Mouse (Mus musculus) myocyte (in vitro differentiated cells): ENCODE measurements around the gene Usp29. TPM values are rescaled to one million over a fixed set of nuclear protein-coding genes. Genes with fewer than 3 reads are reported as not detected.

Experiments used
- H3K27me3 ChIP-seq: one replicate; pipeline ENCODE4 v1.6.1; 2011; ENCODE audit not compliant: control insufficient read depth, insufficient read depth, insufficient read length
- H3K36me3 ChIP-seq: one replicate; pipeline ENCODE4 v1.6.1; 2011; ENCODE audit not compliant: control insufficient read depth, insufficient read depth
- H3K4me2 ChIP-seq: one replicate; pipeline ENCODE4 v1.6.1; 2011; ENCODE audit warnings: low read depth, control low read depth
- H3K4me3 ChIP-seq: one replicate; pipeline ENCODE4 v1.5.1; 2011; ENCODE audit warnings: mild to moderate bottlenecking, control low read depth, moderate library complexity
- H3K79me2 ChIP-seq: one replicate; pipeline ENCODE4 v1.6.1; 2011; ENCODE audit not compliant: control insufficient read depth, insufficient read depth
- H3ac ChIP-seq: one replicate; pipeline ENCODE4 v1.6.1; 2011; ENCODE audit not compliant: control insufficient read depth, insufficient read length
- CEBPB ChIP-seq: IDR thresholded peaks from 2 replicates; pipeline ENCODE4 v1.6.1; 2011; ENCODE audit warnings: mild to moderate bottlenecking, moderate library complexity; ENCODE audit not compliant: poor library complexity, insufficient read depth, severe bottlenecking
- E2F4 ChIP-seq: IDR thresholded peaks from one replicate; pipeline ENCODE4 v1.6.1; 2011; ENCODE audit warnings: mild to moderate bottlenecking, control low read depth, moderate library complexity; ENCODE audit not compliant: insufficient read depth
- MAX ChIP-seq: IDR thresholded peaks from one replicate; pipeline ENCODE4 v1.6.1; 2011; ENCODE audit warnings: low read depth, mild to moderate bottlenecking, control low read depth
- MYOD1 ChIP-seq, 3 experiments: IDR thresholded peaks; one replicate each; pipeline ENCODE4 v1.6.1; 2011; ENCODE audit warnings: control low read depth in 2 of 3, low read depth in 2 of 3, mild to moderate bottlenecking in 2 of 3, moderate library complexity in 1 of 3; ENCODE audit not compliant: insufficient read length in 2 of 3, control insufficient read depth in 1 of 3
- MYOG ChIP-seq, 3 experiments: IDR thresholded peaks; one replicate each; pipeline ENCODE4 v1.6.1; 2011; ENCODE audit warnings: control low read depth in 2 of 3, low read depth in 2 of 3, mild to moderate bottlenecking in 2 of 3; ENCODE audit not compliant: insufficient read length in 2 of 3, control insufficient read depth in 1 of 3, insufficient read depth in 1 of 3
- POLR2A ChIP-seq: IDR thresholded peaks from one replicate; pipeline ENCODE4 v1.6.1; 2011; ENCODE audit warnings: low read depth, mild to moderate bottlenecking, control low read depth, moderate library complexity; ENCODE audit not compliant: insufficient read length
- POLR2AphosphoS2 ChIP-seq: IDR thresholded peaks from one replicate; pipeline ENCODE4 v1.6.1; 2011; ENCODE audit warnings: low read depth, control low read depth; ENCODE audit not compliant: insufficient read length
- REST ChIP-seq: IDR thresholded peaks from one replicate; pipeline ENCODE4 v1.6.1; 2011; ENCODE audit warnings: mild to moderate bottlenecking, control low read depth, moderate library complexity; ENCODE audit not compliant: insufficient read depth, insufficient read length
- SRF ChIP-seq: IDR thresholded peaks from one replicate; pipeline ENCODE4 v1.6.1; 2011; ENCODE audit warnings: low read depth; ENCODE audit not compliant: control insufficient read depth, insufficient read length
- TCF12 ChIP-seq: IDR thresholded peaks from one replicate; pipeline ENCODE4 v1.6.1; 2011; ENCODE audit warnings: mild to moderate bottlenecking, control low read depth; ENCODE audit not compliant: poor library complexity, insufficient read depth, severe bottlenecking
- TCF3 ChIP-seq: IDR thresholded peaks from one replicate; pipeline ENCODE4 v1.6.1; 2011; ENCODE audit warnings: low read depth, control low read depth; ENCODE audit not compliant: insufficient read length
- USF1 ChIP-seq: IDR thresholded peaks from one replicate; pipeline ENCODE4 v1.6.1; 2011; ENCODE audit warnings: low read depth, mild to moderate bottlenecking, control low read depth, moderate library complexity
- polyA plus RNA-seq: library from polyadenylated mRNA; unstranded; fragments of >200 nt; fragmentation: generic; extraction: Trizol; gene quantifications from one replicate; pipeline ENCODE4 v1.2.1, GENCODE M21; 2012; ENCODE audit warnings: missing spikeins

Usp29 gene
- polyA plus RNA-seq, 1 experiment: 1.1 TPM

DNA sequence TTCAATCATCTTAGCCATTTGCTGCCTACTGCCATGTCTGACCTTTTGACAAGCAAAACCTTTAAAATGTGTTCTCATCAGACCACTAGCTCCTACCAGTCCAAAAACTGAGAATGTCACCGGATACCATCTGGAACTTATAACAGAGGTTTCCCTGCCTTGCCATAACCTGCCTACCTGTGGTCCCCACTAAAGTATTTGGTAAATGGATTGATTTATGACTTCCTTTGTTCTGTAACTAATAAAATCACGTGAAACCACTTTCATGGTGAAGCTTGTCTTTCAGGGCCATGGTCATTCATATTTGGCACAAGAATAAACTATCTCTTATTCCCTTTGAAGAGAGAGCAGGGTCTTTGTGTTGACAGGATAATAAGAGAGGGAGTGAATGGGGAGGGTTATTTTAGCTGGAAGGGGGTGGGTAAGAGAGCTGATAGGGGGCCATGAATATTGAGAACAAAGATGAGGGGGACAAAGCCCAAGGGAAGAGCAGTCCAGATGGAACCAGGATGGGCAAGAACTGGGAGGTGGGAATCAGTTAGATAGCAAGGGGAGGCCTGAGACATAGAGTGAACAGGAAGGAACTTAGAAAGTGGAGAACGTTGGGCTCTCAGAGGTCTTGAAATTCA lies 107.0 kb downstream of the Usp29 start:
- Histone ChIP-seq H3K36me3 (no peaks in the 10 kb centered on the region), H3K4me2 (no peak overlapping the region)

DNA sequence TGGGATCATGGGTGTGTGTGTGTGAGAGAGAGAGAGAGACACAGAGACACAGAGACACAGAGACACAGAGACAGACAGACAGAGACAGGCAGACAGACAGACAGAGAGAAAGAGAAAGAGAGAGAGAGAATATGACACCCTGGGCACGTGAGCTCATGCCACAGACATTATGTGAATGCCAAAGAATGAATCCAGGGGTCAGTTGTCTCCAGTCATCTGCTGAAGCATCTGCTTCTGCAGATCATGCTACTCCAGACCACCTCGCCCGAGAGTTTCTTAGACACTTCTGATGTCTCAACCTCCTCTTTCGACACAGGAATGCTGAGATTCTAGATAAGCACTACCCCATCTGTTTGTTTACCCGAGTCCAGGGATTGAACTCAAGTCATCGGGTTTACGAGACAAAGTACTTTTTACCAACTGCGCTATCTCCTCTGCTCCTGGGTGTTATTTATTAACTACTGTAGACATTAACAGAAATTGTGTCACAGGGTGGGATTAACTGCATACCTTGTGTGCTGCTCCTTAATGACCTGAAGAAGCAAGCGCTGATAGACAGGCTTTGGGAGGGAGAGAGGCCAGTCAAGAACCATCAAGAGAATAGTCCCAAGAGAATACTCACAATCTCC lies 107.7 kb downstream of the Usp29 start:
- Histone ChIP-seq H3K4me3 (no peak overlapping the region), H3K27me3 (no peaks in the 10 kb centered on the region), H3K4me2 (no peak overlapping the region), H3ac (no peak overlapping the region), H3K79me2 (no peaks in the 10 kb centered on the region), H3K36me3 (no peaks in the 10 kb centered on the region)
- no peak for TF ChIP-seq POLR2A
- TF ChIP-seq CEBPB: no peak
- TF ChIP-seq MYOD1 (IDR thresholded peaks at IDR 0.05; ENCODE audit: control insufficient read depth in 1 of 3, insufficient read length in 2 of 3, low read depth in 2 of 3): peak in 2 of 3 experiments; percentile 71 to 85
- peak; percentile 49 for TF ChIP-seq USF1
- no peak for TF ChIP-seq MAX
- no peak for TF ChIP-seq REST
- TF ChIP-seq SRF: no peak
- peak in 1 of 3 experiments; percentile 67 for TF ChIP-seq MYOG (IDR thresholded peaks at IDR 0.05; ENCODE audit: control insufficient read depth in 1 of 3, insufficient read depth in 1 of 3, insufficient read length in 2 of 3, low read depth in 2 of 3)
- no peak for TF ChIP-seq TCF3
- TF ChIP-seq TCF12: no peak
- TF ChIP-seq POLR2AphosphoS2: no peak
- TF ChIP-seq E2F4: no peak

More for the DNA sequence above, 107.0 kb downstream of the Usp29 start:
- Histone ChIP-seq H3ac (no peak overlapping the region), H3K4me3 (no peak overlapping the region), H3K27me3 (no peaks in the 10 kb centered on the region), H3K79me2 (no peaks in the 10 kb centered on the region)
- no peak for TF ChIP-seq CEBPB
- TF ChIP-seq MAX: no peak
- TF ChIP-seq TCF3: no peak
- TF ChIP-seq POLR2AphosphoS2: no peak
- TF ChIP-seq TCF12: no peak
- no peak for TF ChIP-seq MYOD1 (IDR thresholded peaks at IDR 0.05; ENCODE audit: control insufficient read depth in 1 of 3, insufficient read length in 2 of 3, low read depth in 2 of 3)
- no peak for TF ChIP-seq USF1
- no peak for TF ChIP-seq REST
- TF ChIP-seq MYOG (IDR thresholded peaks at IDR 0.05; ENCODE audit: control insufficient read depth in 1 of 3, insufficient read depth in 1 of 3, insufficient read length in 2 of 3, low read depth in 2 of 3): no peak
- no peak for TF ChIP-seq E2F4
- no peak for TF ChIP-seq SRF
- no peak for TF ChIP-seq POLR2A

DNA sequence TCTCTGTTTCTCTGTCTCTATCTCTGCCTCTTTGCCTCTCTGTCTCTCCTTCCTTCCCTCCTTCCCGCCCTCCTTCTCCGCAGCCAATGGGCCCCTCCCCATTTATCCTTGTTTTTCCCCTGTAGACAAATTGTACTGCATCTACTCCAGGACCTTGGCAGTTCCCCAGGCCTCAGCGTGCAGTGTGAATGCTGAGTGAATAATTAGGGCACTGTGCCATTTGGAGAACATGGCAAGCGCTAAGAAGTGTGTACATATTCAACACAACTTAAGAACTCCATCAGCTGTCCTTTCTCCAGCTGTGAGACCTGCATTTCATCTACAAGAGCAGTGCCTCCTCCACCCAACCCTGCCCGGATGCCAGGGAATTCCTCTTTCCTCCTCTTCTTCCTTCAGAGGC lies 110.5 kb downstream of the Usp29 start:
- Histone ChIP-seq H3K36me3 (no peaks in the 10 kb centered on the region), H3K4me2 (peak overlapping the region; percentile 14), H3K27me3 (no peaks in the 10 kb centered on the region), H3K4me3 (no peak overlapping the region), H3K79me2 (no peaks in the 10 kb centered on the region), H3ac (no peak overlapping the region)
- TF ChIP-seq POLR2AphosphoS2 (no peak), MAX (no peak), TCF3 (no peak), MYOD1 (IDR thresholded peaks at IDR 0.05; ENCODE audit: control insufficient read depth in 1 of 3, insufficient read length in 2 of 3, low read depth in 2 of 3) (peak in 1 of 3 experiments; percentile 4)

DNA sequence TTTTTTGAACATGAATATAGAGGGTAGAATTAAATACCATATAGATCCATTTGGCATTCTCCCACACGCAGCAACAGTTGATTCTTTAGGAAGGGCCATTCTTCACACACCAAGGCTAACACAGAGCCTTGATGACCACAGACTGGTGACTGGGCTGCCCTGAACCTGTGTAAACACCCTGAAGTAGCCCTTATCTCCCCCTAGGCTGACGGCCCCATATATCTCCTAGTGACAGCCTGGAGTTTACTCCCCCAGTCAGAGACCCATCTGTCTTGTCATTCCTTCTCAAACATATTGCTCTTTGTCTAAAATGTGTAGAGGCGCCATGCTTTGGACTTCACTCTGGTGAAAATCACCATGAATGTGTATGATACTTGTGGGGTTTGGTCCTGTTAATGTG lies 119.1 kb downstream of the Usp29 start:
- H3K79me2 ChIP-seq: no peaks in the 10 kb centered on the region
- H3K4me3 ChIP-seq: no peak overlapping the region
- no peak overlapping the region for H3K4me2 ChIP-seq
- TF ChIP-seq TCF12: no peak
- TF ChIP-seq TCF3: no peak
- TF ChIP-seq POLR2A: no peak
- no peak for TF ChIP-seq SRF
- TF ChIP-seq USF1: no peak
- no peak for TF ChIP-seq MYOD1 (IDR thresholded peaks at IDR 0.05; ENCODE audit: control insufficient read depth in 1 of 3, insufficient read length in 2 of 3, low read depth in 2 of 3)
- no peak for TF ChIP-seq MAX
- TF ChIP-seq MYOG (IDR thresholded peaks at IDR 0.05; ENCODE audit: control insufficient read depth in 1 of 3, insufficient read depth in 1 of 3, insufficient read length in 2 of 3, low read depth in 2 of 3): no peak
- no peak for TF ChIP-seq REST
- no peaks in the 10 kb centered on the region for H3K36me3 ChIP-seq
- no peak overlapping the region for H3ac ChIP-seq
- H3K27me3 ChIP-seq: no peaks in the 10 kb centered on the region

DNA sequence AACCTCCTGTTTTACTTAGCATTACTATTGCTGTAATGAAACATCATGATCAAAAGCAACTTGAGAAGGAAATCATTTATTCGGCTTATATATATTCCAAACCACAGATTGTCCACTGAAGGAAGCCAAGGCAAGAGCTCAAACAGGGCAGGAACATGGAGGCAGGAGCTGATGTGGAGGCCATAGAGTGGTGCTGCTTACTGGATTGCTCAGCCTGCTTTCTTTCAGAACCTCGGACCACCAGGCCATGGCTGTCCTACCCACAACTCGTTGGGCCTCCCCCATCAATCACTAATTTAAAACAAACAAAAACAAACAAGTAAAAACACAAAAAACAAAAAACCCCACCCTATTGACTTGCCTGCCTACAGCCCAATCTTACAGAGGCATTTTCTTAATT lies 119.9 kb downstream of the Usp29 start:
- Histone ChIP-seq H3K27me3 (no peaks in the 10 kb centered on the region), H3K4me2 (no peak overlapping the region), H3K4me3 (no peak overlapping the region), H3ac (no peak overlapping the region), H3K36me3 (no peaks in the 10 kb centered on the region), H3K79me2 (no peaks in the 10 kb centered on the region)
- no peak for TF ChIP-seq E2F4
- no peak for TF ChIP-seq REST
- no peak for TF ChIP-seq CEBPB
- no peak for TF ChIP-seq SRF
- no peak for TF ChIP-seq POLR2AphosphoS2
- no peak for TF ChIP-seq POLR2A
- no peak for TF ChIP-seq TCF12
